Comparison of ENCODE assay signal across 8 mouse cellular contexts in genomic region chr8:11009431-11010071, GRCm38 (mm10). TPM values are rescaled to one million over a fixed set of nuclear protein-coding genes. Genes with fewer than 3 reads are reported as not detected.
DNase-seq lines count a peak whose midpoint lies in the region; ATAC-seq and TF ChIP-seq lines count a peak whose summit lies in the region.

No protein-coding gene starts in this region.

- H3K9ac ChIP-seq in heart, embryonic 16.5 days (ENCODE audit: low read length), result peak overlapping the region; percentile 96
- H3K9ac ChIP-seq in neural tube, embryonic 15.5 days (replicated peaks), result peak overlapping the region; percentile 72

- peaks cover 30% of the 10 kb centered on the region for H3K36me3 ChIP-seq in erythroblast, embryonic 14.5 days (ENCODE audit: control insufficient read depth)
- no peaks in the 10 kb centered on the region for H3K36me3 ChIP-seq in heart, embryonic 16.5 days (ENCODE audit: control insufficient read depth, insufficient read depth)
- H3K36me3 ChIP-seq in neural tube, embryonic 15.5 days, result no peaks in the 10 kb centered on the region

- 1% methylated on average over 62 of the region's 62 CpGs for WGBS in bone marrow, adult 2 months
- WGBS in heart, embryonic 16.5 days, result 1% methylated on average over 53 of the region's 62 CpGs
- WGBS in lung, adult 2 months, result 1% methylated on average over 61 of the region's 62 CpGs
- under 1% methylated on average over 61 of the region's 62 CpGs for WGBS in neural tube, embryonic 15.5 days

- H3K27me3 ChIP-seq in erythroblast, embryonic 14.5 days (ENCODE audit: control insufficient read depth), result peaks cover 28% of the 10 kb centered on the region
- H3K27me3 ChIP-seq in heart, embryonic 16.5 days (ENCODE audit: control insufficient read depth, insufficient read depth, low read length), result no peaks in the 10 kb centered on the region
- H3K27me3 ChIP-seq in neural tube, embryonic 15.5 days (replicated peaks), result no peaks in the 10 kb centered on the region

- peak overlapping the region; percentile 98 for H3K27ac ChIP-seq in bone marrow, adult 2 months (ENCODE audit: control insufficient read depth, insufficient read depth, low read depth, low read length, poor library complexity)
- peak overlapping the region; percentile 99 for H3K27ac ChIP-seq in heart, embryonic 16.5 days (ENCODE audit: low read length)
- H3K27ac ChIP-seq in neural tube, embryonic 15.5 days (replicated peaks), result peak overlapping the region; percentile 98

- peak overlapping the region; percentile 89 for H3K4me2 ChIP-seq in heart, embryonic 16.5 days (ENCODE audit: low read depth, low read length)
- H3K4me2 ChIP-seq in neural tube, embryonic 15.5 days, result peak overlapping the region; percentile 93

- TF ChIP-seq CTCF in bone marrow, adult 2 months (IDR thresholded peaks at IDR 0.05; ENCODE audit: control insufficient read depth, insufficient read depth, low read length), result no peak
- no peak for TF ChIP-seq CTCF in lung, adult 2 months (IDR thresholded peaks at IDR 0.05; ENCODE audit: insufficient read depth, low read length)

- TF ChIP-seq POLR2A in bone marrow, adult 2 months (IDR thresholded peaks at IDR 0.05; ENCODE audit: borderline replicate concordance, control insufficient read depth, low read depth, low read length), result peak; percentile 39; the same call in 1 of the 2 replicates
- TF ChIP-seq POLR2A in lung, adult 2 months (IDR thresholded peaks at IDR 0.05; ENCODE audit: borderline replicate concordance, extremely low read depth, low read depth, low read length), result peak; percentile 32; the same call in 1 of the 2 replicates

- peak overlapping the region; percentile 74 for H3K4me3 ChIP-seq in bone marrow, adult 2 months (replicated peaks; ENCODE audit: control insufficient read depth, low read depth, low read length)
- H3K4me3 ChIP-seq in erythroblast, embryonic 14.5 days (replicated peaks), result peak overlapping the region; percentile 89
- H3K4me3 ChIP-seq in heart, embryonic 16.5 days (ENCODE audit: low read length), result peak overlapping the region; percentile 80
- H3K4me3 ChIP-seq in lung, adult 2 months (replicated peaks; ENCODE audit: extremely low read depth, low read depth, low read length), result peak overlapping the region; percentile 77
- peak overlapping the region; percentile 78 for H3K4me3 ChIP-seq in neural tube, embryonic 15.5 days (replicated peaks)

- ATAC-seq in heart, embryonic 16.5 days (replicated peaks; ENCODE audit: extremely low read depth, insufficient read depth, low FRiP score), result peak; percentile 59
- ATAC-seq in neural tube, embryonic 15.5 days (ENCODE audit: low FRiP score), result peak; percentile 78

- H3K9me3 ChIP-seq in erythroblast, embryonic 14.5 days (ENCODE audit: control insufficient read depth, low read length), result no peaks in the 10 kb centered on the region
- H3K9me3 ChIP-seq in heart, embryonic 16.5 days (replicated peaks; ENCODE audit: control insufficient read depth, low read length), result no peaks in the 10 kb centered on the region
- no peaks in the 10 kb centered on the region for H3K9me3 ChIP-seq in neural tube, embryonic 15.5 days (replicated peaks)

- peaks cover 10% of the 10 kb centered on the region for H3K4me1 ChIP-seq in bone marrow, adult 2 months (ENCODE audit: control insufficient read depth, insufficient read depth, low read length)
- H3K4me1 ChIP-seq in erythroblast, embryonic 14.5 days (ENCODE audit: control insufficient read depth), result peaks cover 57% of the 10 kb centered on the region
- H3K4me1 ChIP-seq in heart, embryonic 16.5 days (ENCODE audit: control insufficient read depth, insufficient read depth, low read length), result peaks cover 35% of the 10 kb centered on the region
- H3K4me1 ChIP-seq in lung, adult 2 months (ENCODE audit: control insufficient read depth, insufficient read depth, low read length), result peaks cover 8% of the 10 kb centered on the region; the same call in 1 of the 2 replicates
- peaks cover 57% of the 10 kb centered on the region for H3K4me1 ChIP-seq in neural tube, embryonic 15.5 days

- DNase-seq in CD4-positive helper T cell, adult 2 months (ENCODE audit: low read depth, low spot score), result peak; percentile 77
- peak; percentile 82 to 86 for DNase-seq in kidney, postnatal 36 days
- peak; percentile 72 for DNase-seq in lung, adult 2 months
- DNase-seq in testis, postnatal 14 days (ENCODE audit: low spot score), result peak; percentile 73

RNA-seq across cellular contexts. Expression of gene Irs2, which starts 1.3 kb away (rescaled TPM):
- 4.1 and 10.5 TPM in 2 replicates for polyA plus RNA-seq in bone marrow, adult 2 months (2011; ENCODE audit: insufficient read depth, insufficient read length, low replicate concordance, missing spikeins)
- 2.8 and 3.3 TPM in 2 replicates for polyA plus RNA-seq in erythroblast, embryonic 14.5 days (2012)
- polyA plus RNA-seq in heart, embryonic 16.5 days (2015; fragmentation: Nextera tagmentation; extraction: Ambion mirVana), result 2.3 and 2.9 TPM in 2 replicates
- 20.7 and 27.1 TPM in 2 replicates for polyA plus RNA-seq in lung, adult 2 months (2012; rRNA removed)
- 5.2 and 5.7 TPM in 2 replicates for polyA plus RNA-seq in neural tube, embryonic 15.5 days (2015; fragmentation: Nextera tagmentation; extraction: Ambion mirVana)

Comparison
In these comparisons a context has a peak if more than half of its experiments do, and no peak if none do; other contexts are left out.
1. Peak in every context shown above with its lines: DNase-seq, ATAC-seq, H3K4me3 ChIP-seq and H3K27ac ChIP-seq.